Mouse (Mus musculus): ENCODE data around the gene Usp30.

Gene Usp30

GRCm38 (mm10) chr5:114155168-114155933 lies 90.1 kb downstream of the Usp30 start:
- no peak for DNase-seq (ENCODE audit: low spot score in 2 of 2)

- DNase-seq (ENCODE audit: low spot score in 2 of 2): no peak
Observed at GRCm38 (mm10) chr5:114157236-114157635, 92.0 kb downstream of the Usp30 start.

GRCm38 (mm10) chr5:114161424-114161823 lies 96.2 kb downstream of the Usp30 start:
- DNase-seq (ENCODE audit: low spot score in 2 of 2): no peak

- no peak for DNase-seq (ENCODE audit: low spot score in 2 of 2)
Observed at GRCm38 (mm10) chr5:114162106-114162815, 97.0 kb downstream of the Usp30 start.

- DNase-seq (ENCODE audit: low spot score in 2 of 2): no peak
Observed at GRCm38 (mm10) chr5:114163117-114163696, 97.9 kb downstream of the Usp30 start.

- no peak for DNase-seq (ENCODE audit: low spot score in 2 of 2)
Observed at GRCm38 (mm10) chr5:114170345-114170744, 105.1 kb downstream of the Usp30 start.

- no peak for DNase-seq (ENCODE audit: low spot score in 2 of 2)
Observed at GRCm38 (mm10) chr5:114172936-114173335, 107.7 kb downstream of the Usp30 start.

GRCm38 (mm10) chr5:114173458-114173857 lies 108.2 kb downstream of the Usp30 start:
- no peak for DNase-seq (ENCODE audit: low spot score in 2 of 2)

GRCm38 (mm10) chr5:114173877-114174581 lies 108.8 kb downstream of the Usp30 start:
- DNase-seq (ENCODE audit: low spot score in 2 of 2): no peak

All from thymus, postnatal 10 days (tissue).